Mouse (Mus musculus) large intestine, adult 2 months (tissue): ENCODE measurements around the gene Sbf2. TPM values are rescaled to one million over a fixed set of nuclear protein-coding genes. Genes with fewer than 3 reads are reported as not detected.
"Not testable (repeated sequence)": the region's sequence is repeated elsewhere in the genome, so short reads cannot be mapped to it uniquely, and the experiment has no call there.

Source experiments
- DNase-seq: peaks from one replicate; pipeline ENCODE4 v3.0.0-alpha.2; 2012; ENCODE audit warnings: low read depth, low spot score
- WGBS: fragments of 180-500 bp; shearing (Covaris S2); methylation state at CpG from one replicate; pipeline ENCODE4 v1.1.7; 2018; 5-methylcytosine and 5-hydroxymethylcytosine counted together
- polyA plus RNA-seq: library from polyadenylated mRNA; depleted of rRNA; stranded (reverse); fragments of >200 nt; gene quantifications from 2 replicates; pipeline ENCODE4 v1.2.3, GENCODE M21; 2012

Sbf2 gene
- polyA plus RNA-seq, 1 experiment: 10.4 TPM

- no peak for DNase-seq
- 34% methylated on average over 16 of the region's 16 CpGs for WGBS
These were observed 16.6 kb upstream of the Sbf2 start for GRCm38 (mm10) chr7:110631136-110631888.

GRCm38 (mm10) chr7:110629892-110630666 is 15.4 kb upstream of the Sbf2 start:
- WGBS: 2% methylated on average over 36 of the region's 36 CpGs
- no peak for DNase-seq

DNA sequence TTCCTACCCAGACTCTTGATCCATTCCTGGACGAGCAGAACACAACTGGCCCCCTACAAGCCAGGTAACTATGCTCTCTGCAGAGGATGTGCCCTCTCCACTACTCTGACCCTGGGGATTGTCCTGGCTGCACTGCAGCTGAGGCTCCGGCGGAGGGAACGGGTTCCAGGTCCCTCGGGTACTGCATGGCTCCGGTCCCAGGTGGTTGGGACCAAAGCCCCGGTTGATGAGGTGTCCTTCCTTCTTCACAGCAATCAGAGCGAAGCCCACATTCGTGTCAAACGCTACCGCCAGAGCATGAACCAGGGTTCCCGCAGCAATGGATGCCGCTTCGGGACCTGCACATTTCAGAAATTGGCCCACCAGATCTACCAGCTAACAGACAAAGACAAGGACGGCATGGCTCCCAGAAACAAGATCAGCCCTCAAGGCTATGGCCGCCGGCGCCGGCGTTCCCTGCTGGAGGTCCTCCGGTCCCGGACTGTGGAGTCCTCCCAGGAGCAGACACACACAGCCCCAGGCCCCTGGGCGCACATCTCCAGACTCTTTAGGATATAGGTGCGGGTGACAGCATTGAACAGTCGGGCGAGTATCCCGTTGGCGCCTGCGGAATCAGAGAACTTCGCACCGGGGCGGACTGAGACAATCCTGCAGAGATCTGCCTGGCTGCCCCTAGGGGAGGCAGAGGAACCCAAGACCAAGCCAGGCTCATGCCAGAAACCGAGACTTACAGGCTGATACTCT is 14.1 kb upstream of the Sbf2 start:
- DNase-seq: no peak
- 2% methylated on average over 33 of the region's 33 CpGs for WGBS

GRCm38 (mm10) chr7:110628273-110628600 is 13.5 kb upstream of the Sbf2 start:
- WGBS: 4% methylated on average over 11 of the region's 11 CpGs
- no peak for DNase-seq

- no peak for DNase-seq
- 2% methylated on average over 30 of the region's 30 CpGs for WGBS
These were observed 13.0 kb upstream of the Sbf2 start, which contains the start of gene Adm for GRCm38 (mm10) chr7:110627486-110628272. Adm (plus strand) TSS chr7:110627661.

DNA sequence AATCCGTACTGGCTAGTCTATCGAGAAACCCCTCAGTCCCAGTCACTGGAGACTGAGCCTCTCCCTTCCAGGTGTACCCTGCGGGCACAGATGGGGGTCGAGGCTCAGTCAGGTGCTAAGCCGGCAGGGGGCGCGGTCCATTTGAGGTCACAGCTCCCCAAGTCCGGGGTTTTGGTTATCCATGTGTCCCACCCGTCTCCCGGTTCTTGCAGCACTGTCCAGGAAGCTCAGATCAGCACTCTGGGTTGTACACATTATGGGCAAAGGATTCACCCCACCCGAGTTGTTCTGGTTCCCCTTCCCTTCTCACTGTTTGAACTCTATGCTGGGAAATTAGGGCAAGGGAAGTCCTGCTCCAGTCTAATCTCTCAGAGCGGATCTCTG is 12.4 kb upstream of the Sbf2 start:
- 6% methylated on average over 12 of the region's 12 CpGs for WGBS
- no peak for DNase-seq

DNA sequence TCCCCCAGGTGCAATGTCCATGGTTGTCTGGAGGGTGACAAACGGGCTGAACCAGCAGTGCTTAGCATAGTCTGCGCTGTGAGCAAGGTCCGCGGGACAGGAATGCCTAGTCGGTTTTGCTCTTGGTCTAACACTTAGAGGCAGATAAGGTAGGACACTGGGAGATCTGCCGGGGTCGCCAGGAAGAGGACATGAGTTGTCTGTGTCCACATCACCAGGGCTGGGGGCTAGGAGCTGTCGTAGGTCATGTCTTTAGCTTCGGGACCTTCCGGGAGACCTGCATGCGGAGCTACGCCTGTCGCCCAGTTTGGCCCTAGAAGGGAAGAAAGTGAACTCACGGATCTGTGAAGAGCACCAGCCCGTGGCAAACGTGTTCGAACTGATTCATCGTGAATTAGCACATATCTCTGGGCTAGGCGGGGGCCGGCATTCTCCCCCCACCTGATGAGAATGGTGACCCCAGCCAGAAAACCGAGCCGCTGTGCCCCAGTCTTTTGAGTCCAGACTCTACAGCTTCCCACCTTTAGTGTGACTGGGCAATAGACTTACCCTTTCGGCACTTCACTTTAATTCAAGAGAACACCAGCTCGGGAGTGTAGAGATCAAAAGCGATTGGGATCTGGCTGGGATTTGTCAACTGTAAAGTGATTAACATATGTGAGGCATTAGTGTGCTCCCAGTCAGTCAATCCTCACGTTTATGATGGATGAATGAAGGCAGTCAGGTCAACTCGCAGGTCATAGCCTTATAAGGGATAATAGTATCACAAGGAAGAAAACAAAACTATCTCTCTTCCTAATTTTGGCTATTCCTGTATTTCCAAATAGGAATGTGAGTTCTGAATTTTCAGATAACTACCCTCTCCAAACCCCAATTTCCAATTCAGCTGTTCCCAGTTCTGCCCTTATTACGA is 11.7 kb upstream of the Sbf2 start:
- WGBS: 21% methylated on average over 28 of the region's 28 CpGs
- no peak for DNase-seq

- DNase-seq: no peak
- 65% methylated on average over 10 of the region's 10 CpGs for WGBS
These were observed 10.8 kb upstream of the Sbf2 start for GRCm38 (mm10) chr7:110625489-110625888.

- DNase-seq: no peak
- 41% methylated on average over 13 of the region's 13 CpGs for WGBS
These were observed 10.2 kb upstream of the Sbf2 start for GRCm38 (mm10) chr7:110624961-110625360.

GRCm38 (mm10) chr7:110624067-110624466 is 9.3 kb upstream of the Sbf2 start:
- 42% methylated on average over 2 of the region's 2 CpGs for WGBS
- no peak for DNase-seq

- WGBS: 31% methylated on average over 9 of the region's 9 CpGs
- no peak for DNase-seq
These were observed 4.4 kb upstream of the Sbf2 start for GRCm38 (mm10) chr7:110619086-110619611.

- 12% methylated on average over 11 of the region's 11 CpGs for WGBS
These were observed 1.1 kb upstream of the Sbf2 start for GRCm38 (mm10) chr7:110615792-110616191.

DNA sequence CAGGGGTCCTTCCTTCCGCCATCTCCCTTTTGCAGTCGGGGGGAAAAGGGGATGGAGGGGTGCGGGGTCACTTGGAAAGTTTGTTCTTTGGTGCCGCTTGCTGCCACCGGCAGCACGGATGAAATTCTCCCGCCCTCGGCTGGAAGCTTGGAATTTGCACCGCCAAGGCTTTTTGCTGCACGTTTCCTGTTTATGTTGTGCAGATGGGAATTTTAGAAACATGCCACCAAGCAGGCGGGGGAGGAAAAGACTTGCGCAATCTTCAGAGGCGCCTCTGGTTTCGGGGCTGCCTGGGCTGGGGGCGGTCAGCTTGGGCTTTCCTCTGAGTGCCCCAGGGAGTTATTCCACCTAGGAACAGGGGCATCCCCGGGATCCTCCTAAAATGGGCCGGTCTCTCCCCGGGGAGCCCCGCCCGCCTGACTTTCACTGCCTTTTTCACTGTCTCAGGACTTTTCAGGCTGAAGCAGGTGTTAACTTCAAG is 469 bp upstream of the Sbf2 start:
- no peak for DNase-seq
- 1% methylated on average over 20 of the region's 20 CpGs for WGBS

More at GRCm38 (mm10) chr7:110615792-110616191, 1.1 kb upstream of the Sbf2 start:
- DNase-seq: no peak

GRCm38 (mm10) chr7:110613381-110614132 is 1.2 kb downstream of the Sbf2 start:
- DNase-seq: no peak
- WGBS: 4% methylated on average over 17 of the region's 17 CpGs

DNA sequence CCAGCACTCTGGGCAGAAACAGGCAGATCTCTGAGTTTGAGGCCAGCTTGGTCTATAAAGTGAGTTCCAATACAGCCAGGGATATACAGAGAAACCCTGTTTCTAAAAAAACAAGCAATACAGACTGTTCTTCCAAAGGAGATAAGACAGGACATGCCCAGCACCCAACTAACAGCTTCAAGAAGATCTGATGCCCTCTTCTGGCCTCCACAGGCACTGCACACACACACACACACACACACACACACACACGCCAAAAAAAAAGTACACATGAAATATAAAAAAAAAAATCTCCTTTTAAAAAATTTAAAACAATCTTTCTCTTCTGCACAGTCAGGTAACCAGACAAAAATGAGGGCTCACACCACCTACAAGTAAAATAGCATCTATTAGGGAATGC is 7.8 kb downstream of the Sbf2 start:
- 100% methylated on average over 1 of the region's 1 CpGs for WGBS
- DNase-seq: no peak

DNA sequence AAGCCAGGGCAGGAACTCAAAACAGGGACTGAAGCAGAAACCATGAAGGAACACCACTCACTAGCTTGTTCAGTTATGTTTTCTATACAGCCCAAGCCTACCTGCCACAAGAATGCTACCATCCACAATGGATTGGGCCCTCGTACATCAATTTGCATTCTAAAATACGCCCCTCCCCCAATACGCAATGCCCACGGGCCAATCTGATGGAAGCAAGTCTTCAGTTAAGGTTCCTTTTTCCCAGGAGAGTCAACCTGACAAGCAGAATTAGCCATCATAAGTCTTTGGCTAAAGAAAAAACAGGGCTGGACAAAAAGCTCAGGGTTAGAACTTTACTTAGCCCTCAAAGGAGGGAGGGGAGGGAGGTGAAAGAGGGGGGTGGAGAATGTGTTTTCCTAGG is 9.2 kb downstream of the Sbf2 start:
- no peak for DNase-seq
- WGBS: 90% methylated on average over 4 of the region's 4 CpGs

DNA sequence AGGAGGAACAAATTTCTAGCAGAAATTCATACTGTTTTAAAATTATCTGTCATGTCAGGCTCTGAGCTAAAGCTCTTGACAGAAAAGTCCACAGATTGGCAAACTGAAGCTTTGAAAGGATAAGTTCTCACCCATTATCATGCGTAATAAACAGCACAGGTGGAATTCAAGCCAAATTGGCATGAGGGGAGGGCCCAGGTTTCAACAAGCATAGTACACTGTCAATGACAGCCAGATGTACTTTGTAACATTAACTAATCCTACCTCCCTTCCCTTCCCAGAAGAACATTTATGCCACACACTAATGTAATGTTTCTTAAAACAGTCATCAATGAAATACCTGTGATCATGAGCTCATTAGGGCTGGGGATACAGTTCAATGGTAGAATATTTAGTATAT is 17.6 kb downstream of the Sbf2 start:
- WGBS: 81% methylated on average over 1 of the region's 1 CpGs
- DNase-seq: no peak

- DNase-seq: not testable (repeated sequence)
- 95% methylated on average over 3 of the region's 3 CpGs for WGBS
These were observed 20.7 kb downstream of the Sbf2 start for GRCm38 (mm10) chr7:110593991-110594390.
